ENCODE assay signal across 8 mouse cellular contexts in genomic region chr19:33223766-33224165, GRCm38 (mm10).
DNase-seq lines count a peak whose midpoint lies in the region; ATAC-seq and TF ChIP-seq lines count a peak whose summit lies in the region.

No protein-coding gene starts in this region.

- H3K4me3 ChIP-seq in forebrain, embryonic 13.5 days, result no peak overlapping the region
- H3K4me3 ChIP-seq in forebrain, embryonic 11.5 days (ENCODE audit: low read depth, low read length), result no peak overlapping the region
- H3K4me3 ChIP-seq in left cerebral cortex, adult 2 months, result peak overlapping the region; percentile 29; the same call in 1 of the 2 replicates
- no peak overlapping the region for H3K4me3 ChIP-seq in midbrain, embryonic 14.5 days (replicated peaks; ENCODE audit: low read depth, low read length)

- H3K9ac ChIP-seq in forebrain, embryonic 13.5 days, result no peak overlapping the region
- H3K9ac ChIP-seq in forebrain, embryonic 11.5 days (ENCODE audit: low read length), result no peak overlapping the region
- no peak overlapping the region for H3K9ac ChIP-seq in midbrain, embryonic 14.5 days (replicated peaks; ENCODE audit: low read length)

- no peak overlapping the region for H3K27ac ChIP-seq in forebrain, embryonic 13.5 days
- H3K27ac ChIP-seq in forebrain, embryonic 11.5 days (ENCODE audit: low read depth, low read length), result no peak overlapping the region
- H3K27ac ChIP-seq in left cerebral cortex, adult 2 months, result peak overlapping the region; percentile 78
- no peak overlapping the region for H3K27ac ChIP-seq in midbrain, embryonic 14.5 days (replicated peaks; ENCODE audit: low read depth, low read length)

- no peaks in the 10 kb centered on the region for H3K27me3 ChIP-seq in forebrain, embryonic 13.5 days
- H3K27me3 ChIP-seq in forebrain, embryonic 11.5 days (ENCODE audit: control insufficient read depth, insufficient read depth, low read length), result no peaks in the 10 kb centered on the region
- H3K27me3 ChIP-seq in midbrain, embryonic 14.5 days (ENCODE audit: control insufficient read depth, insufficient read depth, low read length), result no peaks in the 10 kb centered on the region

- no peak for TF ChIP-seq CTCF in left cerebral cortex, adult 2 months (IDR thresholded peaks at IDR 0.05)

- DNase-seq in forebrain, embryonic 11.5 days (ENCODE audit: low spot score), result no peak
- no peak for DNase-seq in left cerebral cortex, adult 2 months (ENCODE audit: extremely low spot score in 1 of 2, low spot score in 2 of 2)
- no peak for DNase-seq in left cerebral cortex, postnatal 10 days (ENCODE audit: extremely low spot score in 1 of 2, low spot score in 2 of 2)
- peak; percentile 68 for DNase-seq in adipocyte (ENCODE audit: low spot score)
- no peak for DNase-seq in midbrain, embryonic 14.5 days
- no peak for DNase-seq in testis, postnatal 10 days (ENCODE audit: low spot score)
- no peak for DNase-seq in urinary bladder, postnatal 4 days (ENCODE audit: low spot score in 2 of 2)

- WGBS in forebrain, embryonic 13.5 days, result 60% methylated on average over 5 of the region's 5 CpGs
- 73% methylated on average over 5 of the region's 5 CpGs for WGBS in forebrain, embryonic 11.5 days
- 49% methylated on average over 5 of the region's 5 CpGs for WGBS in midbrain, embryonic 14.5 days

- H3K4me1 ChIP-seq in forebrain, embryonic 13.5 days, result peaks cover 14% of the 10 kb centered on the region
- peaks cover 4% of the 10 kb centered on the region; the same call in 1 of the 2 replicates for H3K4me1 ChIP-seq in forebrain, embryonic 11.5 days (replicated peaks; ENCODE audit: control insufficient read depth, insufficient read depth, low read length)
- H3K4me1 ChIP-seq in midbrain, embryonic 14.5 days (ENCODE audit: control insufficient read depth, insufficient read depth, low read length), result peaks cover 16% of the 10 kb centered on the region

- H3K36me3 ChIP-seq in forebrain, embryonic 13.5 days (ENCODE audit: poor library complexity, severe bottlenecking), result no peaks in the 10 kb centered on the region
- H3K36me3 ChIP-seq in forebrain, embryonic 11.5 days (ENCODE audit: control insufficient read depth, insufficient read depth, low read length), result no peaks in the 10 kb centered on the region
- no peaks in the 10 kb centered on the region for H3K36me3 ChIP-seq in midbrain, embryonic 14.5 days (ENCODE audit: control insufficient read depth, insufficient read depth, low read length)

- no peaks in the 10 kb centered on the region for H3K9me3 ChIP-seq in forebrain, embryonic 13.5 days (replicated peaks)
- no peaks in the 10 kb centered on the region for H3K9me3 ChIP-seq in forebrain, embryonic 11.5 days (ENCODE audit: control insufficient read depth, low read length)
- no peaks in the 10 kb centered on the region for H3K9me3 ChIP-seq in midbrain, embryonic 14.5 days (ENCODE audit: control insufficient read depth, low read length)

- H3K4me2 ChIP-seq in forebrain, embryonic 13.5 days, result peak overlapping the region; percentile 22; the same call in 1 of the 2 replicates
- no peak overlapping the region for H3K4me2 ChIP-seq in forebrain, embryonic 11.5 days (ENCODE audit: low read depth, low read length, severe bottlenecking)
- H3K4me2 ChIP-seq in midbrain, embryonic 14.5 days (ENCODE audit: low read length), result peak overlapping the region; percentile 37

- ATAC-seq in forebrain, embryonic 13.5 days, result no peak
- no peak for ATAC-seq in forebrain, embryonic 11.5 days (replicated peaks; ENCODE audit: low FRiP score)
- no peak for ATAC-seq in midbrain, embryonic 14.5 days (ENCODE audit: low FRiP score, low TSS enrichment)

- intact Hi-C loops in left cerebral cortex, adult 2 months (cut with DNase I), result no loop called here
- intact Hi-C loops in left cerebral cortex, postnatal 10 days (cut with DNase I), result loop anchor here (5.0 kb wide), 1 partner anchor 121 kb away; no protein-coding TSS in a partner anchor
